Mouse (Mus musculus) lung, postnatal 0 days (tissue): Measurements from ENCODE around the gene Cdkn1b.

Experiments
- CTCF ChIP-seq: IDR thresholded peaks from 2 replicates; pipeline ENCODE4 v1.5.1; 2016; ENCODE audit warnings: antibody characterized with exemption, mild to moderate bottlenecking
- EP300 ChIP-seq: IDR thresholded peaks from 2 replicates; pipeline ENCODE4 v1.6.1; 2016; ENCODE audit warnings: antibody characterized with exemption, mild to moderate bottlenecking, control low read depth

- TF ChIP-seq CTCF (no peak), EP300 (no peak)
These were observed 19.6 kb downstream of the Cdkn1b start for GRCm38 (mm10) chr6:134939781-134940180.
